Mouse (Mus musculus): ENCODE measurements around the gene Tsc22d1. TPM values are rescaled to one million over a fixed set of nuclear protein-coding genes. Genes with fewer than 3 reads are reported as not detected.

The Tsc22d1 gene
- polyA plus RNA-seq, 1 experiment, result 463 TPM

DNA sequence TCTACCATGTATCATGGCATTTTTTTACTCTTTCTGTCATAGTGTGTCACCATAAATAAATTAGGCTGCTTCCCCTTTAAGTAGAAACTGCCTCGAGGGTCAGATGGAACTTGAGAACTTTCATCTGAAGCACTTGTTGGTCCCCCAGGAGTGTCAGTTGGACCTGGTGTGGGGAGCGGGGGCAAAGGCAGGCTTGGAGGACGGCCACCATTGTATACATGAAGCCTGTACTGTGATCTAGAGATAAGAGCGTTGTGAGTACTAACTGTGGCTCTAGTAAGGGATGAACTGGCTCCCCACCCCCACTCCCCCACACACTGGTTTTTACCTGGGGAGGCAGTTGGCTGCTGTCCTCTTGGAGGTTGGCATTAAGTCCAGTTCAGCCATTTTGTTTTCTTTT is 62.0 kb downstream of the Tsc22d1 start:
- Histone ChIP-seq H3K27ac (ENCODE audit: insufficient read depth, low read length) (no peak overlapping the region), H3K4me3 (ENCODE audit: insufficient read depth, low read length) (no peak overlapping the region), H3K4me1 (ENCODE audit: control insufficient read depth, insufficient read depth, low read length) (peaks cover 2% of the 10 kb centered on the region; the same call in 1 of the 2 replicates)
- TF ChIP-seq POLR2A (IDR thresholded peaks at IDR 0.05; ENCODE audit: extremely low read depth, insufficient read depth, low read length) (no peak), CTCF (IDR thresholded peaks at IDR 0.05; ENCODE audit: extremely low read depth, insufficient read depth, low read length) (no peak)

DNA sequence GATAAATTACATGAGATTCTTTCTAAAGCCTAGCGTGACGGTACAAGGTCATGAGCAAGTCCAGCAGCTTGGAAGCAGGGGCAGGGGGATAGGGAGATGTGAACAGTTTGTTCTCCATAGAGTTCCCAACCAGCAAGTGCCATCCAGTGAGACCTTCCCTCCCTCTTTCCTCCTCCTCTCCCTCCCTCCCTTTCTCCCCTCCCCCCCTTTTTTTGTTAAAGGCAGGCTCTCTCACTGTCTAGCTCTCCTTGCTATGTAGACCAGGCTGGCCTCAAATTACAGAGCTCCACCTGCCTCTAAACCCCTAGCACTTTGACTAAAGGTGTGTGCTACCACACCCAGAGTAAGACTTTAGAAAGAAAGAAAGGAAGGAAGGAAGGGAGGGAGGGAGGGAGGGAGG is 63.3 kb downstream of the Tsc22d1 start:
- no peak overlapping the region for H3K4me3 ChIP-seq (ENCODE audit: insufficient read depth, low read length)
- H3K4me1 ChIP-seq (ENCODE audit: control insufficient read depth, insufficient read depth, low read length), result peaks cover 2% of the 10 kb centered on the region; the same call in 1 of the 2 replicates
- no peak overlapping the region for H3K27ac ChIP-seq (ENCODE audit: insufficient read depth, low read length)
- TF ChIP-seq POLR2A (IDR thresholded peaks at IDR 0.05; ENCODE audit: extremely low read depth, insufficient read depth, low read length) (no peak), CTCF (IDR thresholded peaks at IDR 0.05; ENCODE audit: extremely low read depth, insufficient read depth, low read length) (no peak)

- Histone ChIP-seq H3K4me3 (ENCODE audit: insufficient read depth, low read length) (no peak overlapping the region), H3K4me1 (ENCODE audit: control insufficient read depth, insufficient read depth, low read length) (peaks cover 2% of the 10 kb centered on the region; the same call in 1 of the 2 replicates), H3K27ac (ENCODE audit: insufficient read depth, low read length) (no peak overlapping the region)
- TF ChIP-seq CTCF (IDR thresholded peaks at IDR 0.05; ENCODE audit: extremely low read depth, insufficient read depth, low read length) (no peak), POLR2A (IDR thresholded peaks at IDR 0.05; ENCODE audit: extremely low read depth, insufficient read depth, low read length) (no peak)
These were observed 63.9 kb downstream of the Tsc22d1 start for GRCm38 (mm10) chr14:76478616-76479015.

DNA sequence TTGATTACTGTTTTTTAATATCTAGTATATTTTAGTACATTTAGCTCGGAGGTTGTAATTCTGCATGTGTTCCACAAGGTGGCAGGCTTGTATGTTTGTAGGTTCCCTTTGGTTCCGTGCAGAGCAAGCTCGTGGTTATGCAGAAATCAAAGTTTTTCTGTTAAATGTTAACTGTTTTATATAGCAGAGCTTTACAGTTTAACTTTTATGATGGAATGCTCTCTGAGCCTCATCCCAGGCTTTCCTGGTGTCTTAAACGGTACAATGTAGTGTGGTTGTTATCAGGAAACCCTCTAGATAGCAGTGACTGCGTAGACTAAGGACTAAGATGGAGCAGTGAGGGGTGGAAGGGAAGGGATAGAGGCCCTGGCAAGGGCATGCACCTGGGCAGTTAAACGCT is 65.1 kb downstream of the Tsc22d1 start:
- Histone ChIP-seq H3K4me1 (ENCODE audit: control insufficient read depth, insufficient read depth, low read length) (peaks cover 2% of the 10 kb centered on the region; the same call in 1 of the 2 replicates), H3K4me3 (ENCODE audit: insufficient read depth, low read length) (no peak overlapping the region), H3K27ac (ENCODE audit: insufficient read depth, low read length) (no peak overlapping the region)
- no peak for TF ChIP-seq POLR2A (IDR thresholded peaks at IDR 0.05; ENCODE audit: extremely low read depth, insufficient read depth, low read length)
- TF ChIP-seq CTCF (IDR thresholded peaks at IDR 0.05; ENCODE audit: extremely low read depth, insufficient read depth, low read length), result peak; percentile 73

GRCm38 (mm10) chr14:76480507-76480906 is 65.7 kb downstream of the Tsc22d1 start:
- peaks cover 2% of the 10 kb centered on the region; the same call in 1 of the 2 replicates for H3K4me1 ChIP-seq (ENCODE audit: control insufficient read depth, insufficient read depth, low read length)
- H3K27ac ChIP-seq (ENCODE audit: insufficient read depth, low read length), result no peak overlapping the region

DNA sequence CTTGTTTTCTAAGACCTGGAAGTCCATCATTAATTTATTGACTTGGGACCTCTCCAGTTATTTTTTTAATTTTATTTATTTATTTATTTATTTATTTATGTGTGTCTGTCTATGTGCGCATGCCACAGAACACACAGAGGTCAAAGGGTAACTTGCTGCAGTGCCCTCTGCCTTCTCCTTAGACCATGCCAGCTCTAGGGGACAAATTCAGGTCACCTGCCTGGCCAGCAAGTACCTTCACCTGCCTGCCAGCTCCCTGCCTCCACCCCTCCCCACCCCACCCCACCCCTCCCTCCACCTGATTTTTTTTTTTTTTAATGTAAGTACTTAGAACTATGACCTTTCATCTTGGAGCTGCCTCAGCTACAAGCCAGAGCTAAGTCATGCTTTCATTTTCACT is 68.9 kb downstream of the Tsc22d1 start:
- peaks cover 3% of the 10 kb centered on the region; the same call in 1 of the 2 replicates for H3K4me1 ChIP-seq (ENCODE audit: control insufficient read depth, insufficient read depth, low read length)
- no peak overlapping the region for H3K27ac ChIP-seq (ENCODE audit: insufficient read depth, low read length)
- no peak overlapping the region for H3K4me3 ChIP-seq (ENCODE audit: insufficient read depth, low read length)
- TF ChIP-seq POLR2A (IDR thresholded peaks at IDR 0.05; ENCODE audit: extremely low read depth, insufficient read depth, low read length) (no peak), CTCF (IDR thresholded peaks at IDR 0.05; ENCODE audit: extremely low read depth, insufficient read depth, low read length) (no peak)

More at GRCm38 (mm10) chr14:76480507-76480906, 65.7 kb downstream of the Tsc22d1 start:
- TF ChIP-seq CTCF (IDR thresholded peaks at IDR 0.05; ENCODE audit: extremely low read depth, insufficient read depth, low read length) (no peak), POLR2A (IDR thresholded peaks at IDR 0.05; ENCODE audit: extremely low read depth, insufficient read depth, low read length) (no peak)
- H3K4me3 ChIP-seq (ENCODE audit: insufficient read depth, low read length), result no peak overlapping the region

- TF ChIP-seq CTCF (IDR thresholded peaks at IDR 0.05; ENCODE audit: extremely low read depth, insufficient read depth, low read length) (no peak), POLR2A (IDR thresholded peaks at IDR 0.05; ENCODE audit: extremely low read depth, insufficient read depth, low read length) (no peak)
- Histone ChIP-seq H3K4me1 (ENCODE audit: control insufficient read depth, insufficient read depth, low read length) (peaks cover 1% of the 10 kb centered on the region; the same call in 1 of the 2 replicates), H3K4me3 (ENCODE audit: insufficient read depth, low read length) (no peak overlapping the region), H3K27ac (ENCODE audit: insufficient read depth, low read length) (no peak overlapping the region)
These were observed 72.8 kb downstream of the Tsc22d1 start for GRCm38 (mm10) chr14:76487609-76488008.

- Histone ChIP-seq H3K27ac (ENCODE audit: insufficient read depth, low read length) (no peak overlapping the region), H3K4me3 (ENCODE audit: insufficient read depth, low read length) (no peak overlapping the region), H3K4me1 (ENCODE audit: control insufficient read depth, insufficient read depth, low read length) (0 out of 2 replicates have a peak, but pooled peaks cover 1% of the 10 kb centered on the region)
- TF ChIP-seq POLR2A (IDR thresholded peaks at IDR 0.05; ENCODE audit: extremely low read depth, insufficient read depth, low read length) (no peak), CTCF (IDR thresholded peaks at IDR 0.05; ENCODE audit: extremely low read depth, insufficient read depth, low read length) (0 out of 2 replicates have a peak, but pooled peaks have one; percentile 21)
These were observed 73.6 kb downstream of the Tsc22d1 start for GRCm38 (mm10) chr14:76488101-76489044.

DNA sequence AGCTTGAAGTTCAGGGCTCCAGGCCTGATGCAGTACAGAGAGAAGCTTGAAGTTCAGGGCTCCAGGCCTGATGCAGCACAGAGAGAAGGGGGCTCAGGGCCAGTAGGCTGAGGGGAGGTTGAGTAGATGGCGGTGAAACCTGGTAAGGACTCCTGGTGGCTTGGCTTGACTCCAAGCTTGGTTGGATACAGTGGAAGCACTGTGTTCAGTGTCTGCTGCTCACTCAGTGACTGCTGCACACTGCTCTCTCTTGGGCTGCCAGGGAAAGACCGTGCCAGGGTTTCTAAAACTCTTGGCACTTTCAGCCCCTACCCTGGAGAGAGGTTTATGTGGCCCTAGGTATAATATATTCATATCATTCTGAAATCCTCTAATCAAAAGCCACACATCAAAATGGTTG is 74.4 kb downstream of the Tsc22d1 start:
- Histone ChIP-seq H3K4me1 (ENCODE audit: control insufficient read depth, insufficient read depth, low read length) (0 out of 2 replicates have a peak, but pooled peaks cover 1% of the 10 kb centered on the region), H3K4me3 (ENCODE audit: insufficient read depth, low read length) (no peak overlapping the region), H3K27ac (ENCODE audit: insufficient read depth, low read length) (no peak overlapping the region)
- TF ChIP-seq POLR2A (IDR thresholded peaks at IDR 0.05; ENCODE audit: extremely low read depth, insufficient read depth, low read length) (no peak), CTCF (IDR thresholded peaks at IDR 0.05; ENCODE audit: extremely low read depth, insufficient read depth, low read length) (no peak)

All from cortical plate, adult 2 months (tissue).